Mouse (Mus musculus): ENCODE measurements around the gene Ric1. TPM values are rescaled to one million over a fixed set of nuclear protein-coding genes. Genes with fewer than 3 reads are reported as not detected.

The Ric1 gene
- polyA plus RNA-seq, 1 experiment = 8.9 TPM

- TF ChIP-seq POLR2A (IDR thresholded peaks at IDR 0.05; ENCODE audit: low read depth, low read length) (no peak), CTCF (conservative IDR thresholded peaks at IDR 0.05; ENCODE audit: insufficient read depth, insufficient read length, low read depth, low read length) (no peak)
- Histone ChIP-seq H3K27ac (ENCODE audit: insufficient read depth, low read depth, low read length) (peak overlapping the region; percentile 51; the same call in 1 of the 2 replicates), H3K4me1 (ENCODE audit: control insufficient read depth, insufficient read depth, low read length) (peaks cover 7% of the 10 kb centered on the region; the same call in 1 of the 2 replicates), H3K27me3 (replicated peaks; ENCODE audit: control insufficient read depth, insufficient read depth, low read length) (no peaks in the 10 kb centered on the region), H3K4me3 (ENCODE audit: insufficient read depth, low read depth, low read length) (no peak overlapping the region), H3K36me3 (ENCODE audit: control insufficient read depth, insufficient read depth, low read length) (no peaks in the 10 kb centered on the region)
- 56% methylated on average over 6 of the region's 6 CpGs for WGBS
- DNase-seq = no peak
Measured at GRCm38 (mm10) chr19:29655148-29655547, 133.1 kb downstream of the Ric1 start.

GRCm38 (mm10) chr19:29656029-29656428 is 133.9 kb downstream of the Ric1 start:
- peak; percentile 54 for DNase-seq
- Histone ChIP-seq H3K4me1 (ENCODE audit: control insufficient read depth, insufficient read depth, low read length) (peaks cover 7% of the 10 kb centered on the region; the same call in 1 of the 2 replicates), H3K27me3 (replicated peaks; ENCODE audit: control insufficient read depth, insufficient read depth, low read length) (no peaks in the 10 kb centered on the region), H3K27ac (ENCODE audit: insufficient read depth, low read depth, low read length) (peak overlapping the region; percentile 51; the same call in 1 of the 2 replicates), H3K4me3 (ENCODE audit: insufficient read depth, low read depth, low read length) (no peak overlapping the region), H3K36me3 (ENCODE audit: control insufficient read depth, insufficient read depth, low read length) (no peaks in the 10 kb centered on the region)
- WGBS = 57% methylated on average over 4 of the region's 4 CpGs
- no peak for TF ChIP-seq CTCF (conservative IDR thresholded peaks at IDR 0.05; ENCODE audit: insufficient read depth, insufficient read length, low read depth, low read length)
- no peak for TF ChIP-seq POLR2A (IDR thresholded peaks at IDR 0.05; ENCODE audit: low read depth, low read length)

Other genes starting within 250 kb of the Ric1 start
- gene Insl6, start 196.9 kb upstream of the Ric1 start, polyA plus RNA-seq (2012; rRNA removed) = 2.6 and 3.1 TPM in 2 replicates
- 0.11 TPM in 1 of 2 replicates, not detected in the other for gene Rln1, start 187.6 kb upstream of the Ric1 start, polyA plus RNA-seq (2012; rRNA removed)
- 25.2 and 30.8 TPM in 2 replicates for gene Plgrkt, start 154.9 kb upstream of the Ric1 start, polyA plus RNA-seq (2012; rRNA removed)
- gene Cd274, start 154.8 kb upstream of the Ric1 start, polyA plus RNA-seq (2012; rRNA removed) = 2.5 and 4.3 TPM in 2 replicates
- 0.17 TPM in 1 of 2 replicates, not detected in the other for gene Pdcd1lg2, start 111.4 kb upstream of the Ric1 start, polyA plus RNA-seq (2012; rRNA removed)
- 23.9 and 31.5 TPM in 2 replicates for gene Ermp1, start 126.1 kb downstream of the Ric1 start, polyA plus RNA-seq (2012; rRNA removed)
- not detected in 2 replicates for gene Mlana, start 175.5 kb downstream of the Ric1 start, polyA plus RNA-seq (2012; rRNA removed)